Mouse (Mus musculus): ENCODE results near the gene Gm20388. TPM values are rescaled to one million over a fixed set of nuclear protein-coding genes. Genes with fewer than 3 reads are reported as not detected.
A peak's percentile ranks its signal among the peaks of the same experiment; 100 is the strongest.
"Not testable (repeated sequence)": the region's sequence is repeated elsewhere in the genome, so short reads cannot be mapped to it uniquely, and the experiment has no call there.

Gene Gm20388
- total RNA-seq, 2 experiments from 2014 or later, result 12.7 TPM; not detected in 1

DNA sequence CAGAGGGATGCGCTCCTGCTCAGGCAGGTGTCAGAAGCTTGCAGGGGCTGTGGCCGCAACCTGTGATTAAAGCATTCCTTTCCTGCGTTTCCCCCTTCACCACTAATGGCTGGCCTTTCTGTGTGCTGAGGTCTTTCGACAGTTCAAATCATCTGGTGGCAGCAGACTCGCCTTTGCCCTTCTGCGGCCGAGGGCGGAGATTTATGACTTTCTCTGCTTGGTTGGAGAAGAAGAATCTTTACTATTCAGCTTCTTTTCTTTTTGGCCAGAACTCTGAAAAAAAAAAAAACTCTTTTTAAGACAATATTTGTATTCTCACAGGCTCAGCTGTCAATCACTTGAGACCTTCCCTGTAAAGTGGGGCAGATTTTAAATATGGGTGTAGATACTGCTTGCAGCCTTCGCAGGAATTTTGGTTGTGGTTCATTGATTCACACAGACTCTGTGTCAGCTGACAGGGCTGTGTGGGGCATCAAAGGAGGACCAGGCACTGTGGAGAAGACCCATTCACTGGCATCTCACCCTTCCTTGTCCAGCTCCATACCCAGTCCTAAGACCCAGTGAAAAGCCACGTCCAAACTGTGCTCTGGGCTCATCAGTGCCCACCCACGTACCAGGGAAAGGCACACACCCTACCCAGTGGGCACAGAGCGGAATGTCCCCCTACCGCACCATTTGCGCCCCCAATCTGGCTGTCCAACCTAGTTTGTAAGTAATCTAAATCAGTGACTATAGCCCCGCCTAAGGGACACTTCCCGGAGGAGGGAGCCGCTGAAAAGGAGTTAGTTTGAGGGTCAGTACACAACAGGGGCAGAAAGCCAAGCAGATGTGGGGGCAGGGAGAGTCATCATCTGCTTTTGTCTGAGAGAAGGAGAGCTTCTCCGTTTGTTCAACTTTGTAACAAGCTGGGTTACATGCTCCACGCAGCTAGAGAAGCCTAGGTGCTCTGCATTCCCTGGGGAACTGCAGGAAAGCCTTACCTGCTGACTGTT is 845.0 kb downstream of the Gm20388 start:
- no peak for DNase-seq

DNA sequence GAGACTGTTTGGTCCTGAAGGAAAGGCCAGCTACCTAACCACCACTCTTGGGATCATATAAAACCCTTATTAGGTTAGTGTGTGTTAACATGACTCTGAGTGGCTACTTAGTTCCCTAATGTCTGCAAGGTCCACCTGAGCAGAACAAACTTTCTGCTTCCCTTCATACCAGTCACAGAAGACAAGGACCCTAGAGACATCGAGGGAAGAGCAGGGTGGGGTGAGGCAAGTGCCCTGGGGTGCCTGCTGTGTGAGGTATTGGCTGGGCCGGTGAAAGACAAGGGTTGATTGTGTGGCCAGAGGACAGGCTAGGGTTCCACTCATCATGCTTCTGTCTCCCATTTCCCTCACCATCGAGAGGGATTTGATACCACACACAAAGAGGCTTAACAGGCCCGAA is 847.4 kb downstream of the Gm20388 start:
- DNase-seq, result no peak

DNA sequence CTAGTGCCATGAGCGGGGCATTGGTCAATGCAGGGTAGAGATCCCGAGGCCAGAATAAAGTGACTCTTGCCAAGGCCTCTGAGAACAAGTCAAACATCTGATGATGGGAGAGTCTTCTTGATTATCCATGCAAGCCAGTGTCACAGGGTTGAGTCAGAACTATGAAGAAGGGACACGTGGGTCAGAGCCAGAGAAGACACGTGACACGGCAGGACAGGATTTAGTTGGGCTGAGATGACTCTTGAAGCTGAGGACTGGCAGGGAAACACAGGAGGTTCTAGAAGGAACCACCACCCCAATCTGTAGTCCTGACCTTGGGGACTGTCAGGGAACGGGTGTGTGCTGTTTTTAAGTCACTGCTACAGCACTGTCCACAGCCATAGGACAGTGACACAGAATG is 849.2 kb downstream of the Gm20388 start:
- DNase-seq, result no peak

DNA sequence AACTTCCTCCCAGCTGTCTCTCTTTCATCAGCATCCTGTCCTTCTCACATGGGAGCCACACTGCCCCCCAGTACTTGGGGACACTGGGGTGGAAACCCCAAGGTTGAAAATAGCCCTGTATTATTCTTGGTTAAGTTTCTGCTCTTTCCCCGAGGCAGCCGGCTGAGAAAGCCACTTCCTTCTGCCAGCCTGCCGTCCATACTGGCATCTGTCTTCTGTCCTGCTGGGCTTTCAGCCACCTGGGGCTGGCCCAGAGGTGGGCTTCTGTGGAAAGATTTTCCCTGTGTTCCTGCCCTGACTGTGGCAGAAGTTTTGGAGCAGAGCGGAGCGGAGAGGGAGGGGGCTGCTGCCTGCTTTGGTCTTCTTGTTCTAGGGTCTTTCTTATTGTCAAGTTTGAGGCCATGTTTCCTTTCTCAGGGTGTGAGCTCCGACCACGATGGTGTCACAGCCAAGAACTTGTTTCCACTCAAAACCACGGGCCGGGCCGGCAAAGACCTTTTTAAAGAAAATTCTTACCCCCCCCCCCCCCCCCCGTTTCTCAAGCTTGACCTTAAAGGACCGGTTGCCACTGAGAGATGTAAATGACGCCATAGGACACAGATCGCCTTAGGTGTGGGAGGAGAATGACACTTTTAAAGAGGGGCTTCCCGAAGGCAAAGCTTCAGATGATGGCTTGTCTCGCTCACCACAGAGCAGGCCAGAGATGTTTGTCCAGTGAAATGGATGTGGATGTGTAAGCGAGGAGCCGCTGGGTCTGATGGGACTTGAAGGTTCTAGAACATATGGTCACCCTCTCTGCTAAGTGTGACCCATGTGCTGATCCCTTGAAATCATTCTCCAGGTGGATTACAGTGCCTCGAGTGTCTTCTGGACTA is 849.9 kb downstream of the Gm20388 start:
- no peak for DNase-seq

DNA sequence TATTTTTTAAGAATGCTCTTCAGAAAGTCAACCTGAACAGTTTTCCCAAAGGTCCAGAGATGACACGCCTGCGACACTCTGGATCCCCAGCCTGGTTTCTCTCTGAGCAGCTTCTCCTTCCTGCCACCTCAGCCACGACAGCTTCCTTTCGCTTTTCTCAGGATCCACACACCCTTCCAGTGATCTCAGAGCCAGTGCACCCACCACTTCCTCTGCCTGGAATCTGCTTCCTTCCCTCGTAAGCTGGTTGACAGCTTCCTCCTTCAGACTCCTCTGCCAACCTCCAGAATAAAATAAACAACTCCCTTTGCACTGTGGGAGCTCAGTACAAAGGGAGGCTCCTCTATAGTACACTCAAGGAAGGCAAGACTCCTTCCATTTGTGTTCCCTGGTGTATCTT is 852.6 kb downstream of the Gm20388 start:
- no peak for DNase-seq

DNA sequence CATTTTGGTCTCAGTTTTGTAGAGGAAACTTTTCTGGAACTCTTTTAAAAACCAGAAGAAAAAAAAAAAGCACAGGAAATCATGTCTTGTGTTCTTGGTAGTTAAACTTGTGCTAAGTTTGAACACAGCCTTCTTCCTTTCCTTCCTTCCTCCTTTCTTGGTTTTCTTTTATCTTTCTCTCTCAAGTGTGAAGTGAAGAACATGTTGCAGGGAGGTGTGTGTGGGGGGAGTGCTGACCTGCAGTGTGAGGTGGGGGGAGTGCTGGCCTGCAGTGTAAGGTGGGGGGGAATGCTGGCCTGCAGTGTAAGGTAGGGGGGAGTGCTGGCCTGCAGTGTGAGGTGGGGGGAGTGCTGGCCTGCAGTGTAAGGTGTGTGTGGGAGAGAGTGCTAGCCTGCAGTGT is 854.0 kb downstream of the Gm20388 start:
- DNase-seq, result no peak

DNA sequence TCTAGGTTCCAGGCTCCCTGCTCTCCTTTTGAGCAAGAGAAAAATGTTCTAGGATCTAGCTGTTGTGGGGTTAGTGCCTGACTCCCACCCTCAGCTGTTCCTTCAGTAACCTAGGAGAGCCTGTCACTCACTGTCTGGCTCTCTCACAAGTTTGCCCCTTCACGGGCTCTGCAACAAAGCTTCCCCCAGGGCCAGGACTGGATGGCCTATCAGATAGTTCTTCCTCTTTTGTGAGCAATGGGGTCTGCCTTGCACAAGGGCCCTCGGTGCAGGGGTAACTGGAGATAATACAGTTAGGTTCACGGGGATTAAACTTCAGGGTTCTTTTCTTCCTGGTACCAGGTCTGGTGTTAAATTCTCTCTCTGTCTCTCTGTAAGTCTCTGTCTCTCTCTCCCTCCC is 856.0 kb downstream of the Gm20388 start:
- DNase-seq, result no peak

DNA sequence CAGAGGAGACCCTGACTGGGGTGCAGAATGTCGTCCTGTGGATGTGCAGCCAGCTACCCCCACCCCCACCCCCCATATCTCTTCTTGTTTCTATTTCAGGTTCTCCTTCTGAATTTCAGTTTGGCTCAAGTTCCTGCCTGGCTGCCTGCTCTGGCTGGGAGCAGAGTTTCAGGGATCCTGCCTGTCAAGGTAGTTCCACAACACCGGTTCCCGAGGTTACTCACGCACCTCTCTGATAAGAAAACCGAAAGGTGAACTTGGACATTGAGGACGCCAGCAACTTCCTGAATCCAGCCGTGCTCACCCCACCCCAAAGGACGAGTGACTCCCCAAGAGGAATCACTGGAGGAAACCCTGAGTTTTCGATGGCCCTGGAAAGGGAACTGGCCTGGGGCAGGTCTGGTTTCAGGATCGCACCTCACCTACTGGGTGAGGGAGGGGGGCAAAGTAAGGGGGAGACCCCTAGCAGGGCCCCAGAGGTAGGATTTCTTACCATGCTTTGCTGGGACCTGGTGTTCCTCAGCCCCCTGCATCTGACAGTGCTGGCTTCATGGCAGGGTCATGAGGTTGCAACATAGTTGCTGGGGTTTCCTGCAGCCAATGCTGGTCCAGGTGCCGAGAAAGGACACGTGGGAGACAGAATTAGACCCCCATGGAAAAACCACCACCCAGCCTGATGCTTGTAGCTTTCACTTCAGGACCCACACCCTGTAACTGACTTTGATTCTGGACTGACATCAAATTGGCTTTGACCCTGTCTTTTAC is 858.0 kb downstream of the Gm20388 start:
- DNase-seq, result no peak

DNA sequence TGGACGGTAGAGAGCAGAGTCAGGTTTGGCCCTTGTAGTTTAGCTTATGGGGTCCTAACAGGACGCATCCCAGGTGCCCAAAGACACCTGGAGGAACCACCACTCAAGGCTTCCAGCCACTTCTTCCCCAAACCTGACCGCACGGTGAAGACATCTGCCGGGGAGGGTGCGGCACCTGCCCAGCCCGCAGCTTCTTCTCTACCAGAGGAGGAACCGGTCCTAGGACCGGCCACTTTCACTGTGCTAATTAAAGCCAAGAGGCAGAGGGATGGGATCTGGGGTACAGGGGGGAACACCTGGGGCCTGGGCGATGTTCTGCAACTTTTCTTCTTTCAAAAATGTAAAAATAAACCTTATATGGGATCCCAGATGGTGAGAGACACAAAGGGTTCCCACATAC is 866.5 kb downstream of the Gm20388 start:
- no peak for DNase-seq

DNA sequence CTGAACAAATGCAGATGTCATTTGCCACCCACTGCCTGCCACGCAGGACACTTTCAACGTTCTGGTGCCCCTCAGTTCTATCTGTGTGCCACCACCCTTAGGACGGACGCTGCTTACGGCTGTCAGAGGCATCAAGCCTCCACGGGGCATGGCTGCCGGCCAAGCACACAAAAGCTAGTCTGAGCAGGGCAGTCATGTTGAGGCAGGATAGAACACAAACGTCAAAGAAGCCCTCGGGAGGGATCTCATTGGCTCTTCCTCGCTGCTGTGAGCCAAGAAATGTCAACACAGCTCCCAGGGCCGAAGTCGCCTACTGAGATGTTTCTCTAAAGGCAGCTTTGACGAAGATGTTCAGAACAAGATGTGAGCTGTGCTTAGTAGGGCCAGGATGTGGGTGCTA is 867.1 kb downstream of the Gm20388 start:
- no peak for DNase-seq

DNA sequence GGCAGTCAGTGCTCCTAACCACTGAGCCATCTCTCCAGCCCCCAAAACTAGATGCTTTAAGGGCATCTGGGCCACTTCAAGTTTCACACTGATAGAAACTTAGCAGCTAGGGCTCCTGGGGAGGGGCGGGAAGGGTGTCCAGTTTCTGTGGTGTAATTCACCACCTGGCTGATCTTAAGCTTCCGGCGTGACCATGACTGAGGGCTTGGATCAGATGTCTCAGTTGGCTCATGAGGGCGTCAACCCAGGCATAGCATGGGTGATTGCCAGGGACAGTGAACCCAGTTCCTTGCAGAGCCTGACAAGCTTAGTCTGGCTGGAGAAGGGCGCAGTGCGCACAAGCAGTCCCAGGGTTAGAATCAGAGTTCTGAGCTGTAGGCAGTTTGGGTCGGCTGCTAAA is 868.5 kb downstream of the Gm20388 start:
- DNase-seq, result no peak

DNA sequence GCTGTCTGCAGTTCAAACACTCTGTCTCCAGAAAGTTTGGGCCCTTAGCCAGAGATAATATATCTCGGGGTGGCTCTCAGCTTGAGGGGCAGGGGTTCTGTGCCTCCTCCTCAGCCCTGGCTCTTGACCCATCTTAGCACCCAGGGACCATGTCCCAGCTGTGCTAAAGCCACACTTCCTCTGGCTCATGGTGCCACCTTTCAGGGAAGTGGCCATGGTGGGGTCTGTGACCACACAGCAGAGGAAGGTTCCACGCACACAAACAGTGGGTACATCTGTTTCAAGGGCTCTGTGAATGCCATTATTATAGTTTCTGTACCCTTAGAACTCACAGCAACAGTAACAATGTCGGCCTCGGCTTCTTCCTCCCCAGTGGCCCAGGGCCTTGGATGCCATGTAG is 873.1 kb downstream of the Gm20388 start:
- no peak for DNase-seq

DNA sequence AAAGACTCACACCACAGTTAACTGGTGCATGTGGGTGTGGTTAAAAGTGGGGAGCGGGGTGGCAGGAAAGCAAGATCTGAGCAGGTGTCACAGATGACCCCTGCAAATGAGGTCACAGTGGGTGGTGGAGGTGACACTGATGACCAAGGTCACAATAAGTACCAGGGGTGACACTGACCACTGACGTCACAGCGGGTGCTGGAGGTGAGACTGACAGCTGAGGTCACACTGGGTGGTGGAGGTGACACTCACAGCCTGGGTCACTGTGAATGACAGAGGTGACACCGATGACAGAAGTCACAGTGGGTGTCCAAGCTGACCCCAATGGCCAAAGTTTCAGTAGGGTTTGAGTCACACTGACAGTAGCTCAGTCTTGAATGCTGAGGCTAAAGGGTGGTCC is 876.1 kb downstream of the Gm20388 start:
- no peak for DNase-seq

DNA sequence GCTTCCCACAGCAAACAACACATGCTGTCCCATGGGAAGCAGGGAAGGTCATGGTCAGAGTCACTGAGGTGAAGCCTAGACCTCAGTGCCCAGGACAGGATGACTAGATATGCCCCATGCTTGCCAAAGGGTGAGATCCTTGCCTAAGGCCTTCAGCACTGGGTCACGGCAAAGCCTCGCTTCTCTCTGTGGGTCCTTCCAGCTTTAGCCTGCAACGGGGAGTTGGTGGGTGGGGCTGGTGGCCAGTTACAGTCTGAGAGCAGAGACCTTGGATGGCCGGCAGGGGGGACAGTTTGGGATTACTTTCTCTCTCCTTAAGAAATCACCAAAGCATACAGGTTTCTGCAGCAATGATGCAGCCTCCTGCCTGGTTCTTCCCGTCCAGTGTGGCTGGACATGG is 877.0 kb downstream of the Gm20388 start:
- no peak for DNase-seq

DNA sequence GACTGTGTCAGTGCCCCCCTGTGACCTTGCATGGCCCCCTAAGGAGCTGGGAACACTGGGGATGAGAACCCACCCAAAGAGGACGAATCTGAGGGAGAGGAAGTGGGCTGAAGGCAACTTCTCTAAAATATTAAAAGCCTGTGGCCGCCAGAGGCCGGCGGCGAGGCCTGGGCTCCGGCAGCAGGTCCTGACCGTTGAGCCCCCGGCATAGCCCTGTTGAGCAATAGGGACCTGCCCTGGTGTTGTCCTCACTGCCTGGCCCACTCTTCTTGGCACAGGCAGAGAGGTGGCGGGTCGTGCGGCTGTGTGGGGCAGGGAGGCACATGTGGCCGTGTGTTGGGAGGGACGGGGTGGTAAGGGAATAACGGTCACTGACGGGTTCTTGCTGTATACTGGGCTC is 882.1 kb downstream of the Gm20388 start:
- DNase-seq, result no peak

DNA sequence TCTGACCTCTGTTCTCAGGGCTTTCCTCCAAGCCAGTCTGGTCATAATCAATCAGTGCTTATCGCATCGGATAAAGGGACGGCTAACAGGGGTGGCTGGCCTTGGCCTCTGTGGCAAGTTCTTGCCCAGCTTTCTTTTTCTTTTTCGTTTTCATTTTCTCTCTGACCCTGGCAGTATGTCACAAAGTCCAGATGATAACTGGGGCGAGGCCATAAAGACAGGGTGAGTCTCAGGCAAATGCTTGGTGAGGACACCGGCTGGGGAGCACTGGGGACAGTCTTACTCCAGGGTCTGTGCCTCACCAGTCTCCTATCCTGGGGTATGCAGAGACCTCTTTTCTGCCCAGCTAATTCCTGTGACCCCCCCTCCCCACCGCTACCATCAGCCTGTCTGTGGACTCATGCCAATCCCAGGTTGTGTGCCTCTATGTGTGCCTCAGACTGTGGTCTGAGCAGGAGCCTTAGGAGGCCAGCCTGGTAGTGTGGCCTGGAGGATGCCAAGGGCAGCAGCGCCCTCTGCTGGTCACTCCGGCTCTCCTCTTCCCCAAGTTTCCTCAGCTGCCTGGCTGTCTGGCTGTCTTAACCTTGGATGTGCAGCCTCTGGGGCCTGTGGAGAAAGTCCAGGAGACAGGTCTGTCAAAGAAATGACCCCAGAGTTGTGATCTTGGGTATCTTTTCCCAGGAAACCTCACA is 885.4 kb downstream of the Gm20388 start:
- peak; percentile 64 to 76 for DNase-seq

DNA sequence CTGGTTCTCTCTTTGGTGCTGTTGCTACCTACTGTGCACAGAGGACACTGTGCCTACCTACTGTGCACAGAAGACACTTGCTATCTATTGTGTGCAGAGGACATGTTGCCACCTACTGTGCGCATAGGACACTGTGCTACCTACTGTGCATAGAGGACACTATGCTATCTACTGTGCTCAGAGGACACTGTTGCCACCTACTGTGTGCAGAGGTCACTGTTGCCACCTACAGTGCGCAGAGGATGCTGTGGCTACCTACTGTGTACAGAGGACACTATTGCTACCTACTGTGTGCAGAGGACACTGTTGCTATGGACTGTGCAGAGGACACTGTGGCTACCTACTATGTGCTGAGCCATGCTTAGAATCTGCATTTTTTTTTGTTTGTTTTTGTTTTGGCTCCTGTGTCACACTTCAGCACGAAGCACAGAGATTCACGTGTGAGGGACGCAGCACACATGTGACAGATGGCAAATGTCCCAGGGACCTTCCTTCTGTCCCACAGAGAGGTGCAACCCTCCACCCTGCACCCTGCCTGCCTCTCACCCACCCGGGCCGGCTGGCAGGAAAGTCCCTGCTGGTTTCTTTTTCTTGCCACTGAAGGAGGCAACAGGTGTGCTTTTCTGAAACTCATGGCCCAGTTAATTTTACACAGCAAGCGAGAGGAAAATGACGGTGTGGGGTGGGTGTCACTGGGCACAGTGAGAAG is 886.5 kb downstream of the Gm20388 start:
- no peak for DNase-seq

DNA sequence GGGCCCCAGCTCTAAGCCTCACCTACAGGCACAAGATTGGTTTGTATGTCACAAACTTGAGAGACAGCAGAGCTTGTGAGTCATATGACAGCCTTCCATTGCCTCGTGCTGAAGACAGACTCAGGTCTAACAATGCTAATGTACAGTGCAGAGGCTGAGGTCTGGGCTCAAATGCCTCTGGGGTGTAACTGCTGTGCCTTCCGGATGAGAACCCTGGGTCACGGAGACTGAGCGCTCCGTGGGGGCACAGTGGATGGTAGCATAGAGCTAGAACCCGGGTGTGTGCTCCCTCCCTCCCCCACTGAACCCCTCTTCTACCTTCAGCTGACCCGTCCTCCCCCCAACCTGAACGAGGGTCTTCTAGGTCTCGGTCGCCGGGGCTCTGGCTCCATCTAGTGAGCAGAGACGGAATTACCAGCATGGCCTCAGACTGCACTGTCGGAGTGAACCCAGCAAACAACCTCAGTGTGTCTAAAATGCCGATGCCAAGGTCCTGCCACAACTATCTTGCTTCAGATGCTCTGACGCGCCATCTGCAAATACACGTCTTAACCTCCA is 889.7 kb downstream of the Gm20388 start:
- DNase-seq, result peak; percentile 42 to 47

DNA sequence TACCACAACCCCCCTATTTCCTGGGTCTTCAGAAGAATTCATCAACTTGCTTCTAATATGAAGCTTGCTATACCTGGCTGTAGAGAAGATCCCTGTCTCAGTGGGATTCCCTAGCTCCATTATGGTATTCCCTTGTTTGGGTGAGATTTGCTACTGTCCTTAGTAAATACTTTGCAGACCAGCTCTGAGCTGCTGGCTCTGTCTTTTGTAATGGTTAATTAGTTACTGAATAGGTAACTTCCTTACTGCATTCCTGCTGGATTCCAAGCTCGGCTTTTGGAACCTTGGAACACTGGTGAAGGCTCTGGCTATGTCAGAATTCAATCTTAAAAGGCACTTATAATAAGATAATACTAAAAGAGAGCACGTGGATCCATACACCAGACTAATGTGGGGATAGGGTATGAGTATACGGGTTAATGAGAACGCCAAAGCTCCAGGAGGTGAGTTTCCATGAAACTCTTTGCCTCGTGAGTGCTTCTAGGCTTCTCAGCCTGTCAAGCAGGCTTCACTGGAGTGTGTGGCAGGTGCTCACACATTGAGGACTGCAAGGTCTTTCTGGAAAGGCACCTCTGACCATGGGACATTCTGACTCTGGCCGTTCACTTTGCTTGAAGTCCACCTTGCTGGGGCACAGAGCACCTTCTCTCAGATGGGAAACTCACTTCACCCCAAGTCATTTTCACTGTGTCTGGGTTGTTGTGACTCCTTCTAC is 893.2 kb downstream of the Gm20388 start:
- not testable (repeated sequence) for DNase-seq

DNA sequence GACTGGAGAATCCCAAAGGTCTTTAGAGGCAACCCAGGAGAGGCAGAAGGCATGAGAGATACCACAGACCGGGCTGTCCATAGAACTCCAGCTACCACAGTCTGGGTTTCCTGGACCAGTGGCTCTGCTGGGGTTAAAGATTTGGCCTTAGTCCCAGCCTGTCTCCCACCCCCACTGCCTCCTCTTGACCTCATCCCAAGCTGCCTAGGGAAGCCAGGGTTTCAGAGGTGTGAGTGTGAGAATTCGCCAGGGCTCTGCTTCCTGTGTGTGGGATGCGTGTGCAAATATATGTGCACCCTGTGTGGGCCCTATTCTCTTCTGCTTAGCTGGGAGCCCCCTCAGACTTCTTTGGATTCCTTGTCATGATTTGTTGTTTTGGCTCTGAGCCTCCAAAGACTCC is 894.1 kb downstream of the Gm20388 start:
- DNase-seq, result no peak
